Mouse (Mus musculus): ENCODE data around the gene Eno4. TPM values are rescaled to one million over a fixed set of nuclear protein-coding genes. Genes with fewer than 3 reads are reported as not detected.

The Eno4 gene
- total and polyA plus RNA-seq, 2 experiments from 2014 or later, result 0.71 to 1.5 TPM

DNA sequence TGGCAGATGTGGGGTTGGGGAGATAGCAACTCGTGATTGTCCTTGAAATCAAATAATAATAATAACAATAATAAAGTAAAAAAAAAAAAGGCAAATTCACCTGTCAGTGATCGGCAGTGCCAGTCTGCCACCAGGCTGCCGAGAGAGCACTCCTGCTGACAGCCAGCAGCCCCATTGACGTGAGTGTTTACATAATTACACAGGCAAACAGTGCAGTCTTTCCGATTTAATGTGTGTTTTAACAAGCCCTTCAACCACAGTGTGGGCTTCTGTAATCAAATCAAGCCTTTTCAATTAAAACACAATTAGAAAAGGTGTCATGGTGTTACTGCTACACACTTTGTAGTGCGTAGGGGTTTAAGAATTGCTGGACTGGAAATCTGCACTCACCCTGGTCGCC, 24.1 kb upstream of the Eno4 start:
- ATAC-seq (ENCODE audit: low FRiP score) (no peak), DNase-seq (ENCODE audit: low spot score) (no peak)
- no peaks in the 10 kb centered on the region for H3K36me3 ChIP-seq (ENCODE audit: insufficient read depth, low read length)
- WGBS, result 23% methylated on average over 7 of the region's 7 CpGs
- no peaks in the 10 kb centered on the region for H3K4me1 ChIP-seq (ENCODE audit: insufficient read depth, low read length)
- H3K9me3 ChIP-seq (ENCODE audit: low read length), result no peaks in the 10 kb centered on the region
- TF ChIP-seq CTCF (IDR thresholded peaks at IDR 0.05), result no peak
- no peak overlapping the region for H3K9ac ChIP-seq (replicated peaks; ENCODE audit: low read length, poor library complexity, severe bottlenecking)
- 0 out of 2 replicates have a peak, but pooled peaks cover 4% of the 10 kb centered on the region for H3K27me3 ChIP-seq (ENCODE audit: insufficient read depth, low read length)
- H3K4me2 ChIP-seq (ENCODE audit: low read depth, low read length, poor library complexity, severe bottlenecking), result peak overlapping the region; percentile 24; the same call in 1 of the 2 replicates
- no peak overlapping the region for H3K4me3 ChIP-seq (ENCODE audit: low read depth, low read length)
- no peak overlapping the region for H3K27ac ChIP-seq (ENCODE audit: low read depth, low read length)

DNA sequence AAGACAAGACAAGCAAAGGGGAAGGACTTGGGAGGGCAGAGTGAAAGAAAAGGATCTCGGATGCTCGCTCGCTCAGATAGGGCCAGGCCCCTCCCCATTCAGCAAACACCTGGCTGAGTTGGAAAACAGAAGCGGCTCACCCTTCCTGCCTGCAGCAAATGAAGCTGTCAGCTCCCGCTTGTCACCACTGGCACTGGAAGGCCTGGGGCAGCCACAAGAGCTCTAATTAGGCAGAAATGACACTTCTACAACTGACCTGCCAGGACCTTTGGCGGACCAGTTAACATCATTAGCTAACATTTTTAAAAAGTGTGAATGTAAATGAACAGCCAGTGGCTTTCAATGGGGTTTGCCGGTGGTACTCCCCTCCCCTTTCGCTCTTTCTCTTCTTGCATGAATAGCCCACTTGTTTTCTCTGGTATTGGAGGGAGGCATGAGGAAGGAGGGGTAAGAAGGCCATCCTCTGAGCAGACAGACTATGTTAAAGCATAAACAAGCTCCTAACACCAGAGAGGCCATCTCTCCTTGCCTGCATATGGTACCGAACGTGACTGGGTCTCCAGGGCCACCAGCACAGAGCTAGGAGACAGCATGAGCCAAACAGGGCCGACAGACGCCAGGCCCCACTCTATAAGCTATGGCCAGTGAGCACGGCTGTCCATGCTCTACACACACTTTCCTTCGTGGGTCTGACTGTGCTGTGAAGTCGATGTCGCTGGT, 12.0 kb upstream of the Eno4 start:
- no peak for TF ChIP-seq CTCF (IDR thresholded peaks at IDR 0.05)
- H3K27ac ChIP-seq (ENCODE audit: low read depth, low read length), result no peak overlapping the region
- no peaks in the 10 kb centered on the region for H3K4me1 ChIP-seq (ENCODE audit: insufficient read depth, low read length)
- WGBS, result 17% methylated on average over 16 of the region's 16 CpGs
- ATAC-seq (ENCODE audit: low FRiP score) (no peak), DNase-seq (ENCODE audit: low spot score) (peak; percentile 30)
- H3K4me3 ChIP-seq (ENCODE audit: low read depth, low read length), result no peak overlapping the region
- no peaks in the 10 kb centered on the region for H3K9me3 ChIP-seq (ENCODE audit: low read length)
- H3K9ac ChIP-seq (replicated peaks; ENCODE audit: low read length, poor library complexity, severe bottlenecking), result no peak overlapping the region
- H3K27me3 ChIP-seq (ENCODE audit: insufficient read depth, low read length), result peaks cover 32% of the 10 kb centered on the region
- H3K36me3 ChIP-seq (ENCODE audit: insufficient read depth, low read length), result no peaks in the 10 kb centered on the region
- 0 out of 2 replicates have a peak overlapping the region, but pooled peaks have one; percentile 2 for H3K4me2 ChIP-seq (ENCODE audit: low read depth, low read length, poor library complexity, severe bottlenecking)

DNA sequence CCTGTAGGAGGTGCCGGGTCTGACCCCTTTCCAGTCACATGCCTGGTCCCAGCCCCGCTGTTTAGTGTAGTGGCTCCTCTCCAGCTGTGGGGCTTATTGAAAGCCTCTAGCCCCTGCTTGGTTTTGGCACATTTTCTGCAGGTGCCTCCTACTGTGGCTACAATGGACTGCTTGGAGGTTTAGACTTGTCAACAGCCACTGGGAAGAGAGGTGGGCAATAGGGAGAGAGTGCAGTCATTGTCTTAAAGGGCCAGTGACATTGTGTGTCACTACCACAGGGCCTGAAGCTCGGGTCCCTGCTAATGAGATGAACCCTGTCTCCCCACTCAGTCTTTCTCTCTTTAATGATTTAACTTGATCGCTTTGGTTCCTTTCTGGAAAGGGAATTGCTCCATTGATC, 10.2 kb upstream of the Eno4 start:
- Histone ChIP-seq H3K4me1 (ENCODE audit: insufficient read depth, low read length) (no peaks in the 10 kb centered on the region), H3K36me3 (ENCODE audit: insufficient read depth, low read length) (no peaks in the 10 kb centered on the region), H3K9me3 (ENCODE audit: low read length) (no peaks in the 10 kb centered on the region), H3K4me2 (ENCODE audit: low read depth, low read length, poor library complexity, severe bottlenecking) (no peak overlapping the region), H3K9ac (replicated peaks; ENCODE audit: low read length, poor library complexity, severe bottlenecking) (no peak overlapping the region), H3K27me3 (ENCODE audit: insufficient read depth, low read length) (peaks cover 32% of the 10 kb centered on the region), H3K27ac (ENCODE audit: low read depth, low read length) (no peak overlapping the region), H3K4me3 (ENCODE audit: low read depth, low read length) (no peak overlapping the region)
- DNase-seq (ENCODE audit: low spot score) (no peak), ATAC-seq (ENCODE audit: low FRiP score) (no peak)
- no peak for TF ChIP-seq CTCF (IDR thresholded peaks at IDR 0.05)
- WGBS, result 14% methylated on average over 4 of the region's 4 CpGs

GRCm38 (mm10) chr19:58945959-58946358, 2.7 kb downstream of the Eno4 start:
- H3K36me3 ChIP-seq (ENCODE audit: insufficient read depth, low read length), result no peaks in the 10 kb centered on the region
- no peak for DNase-seq (ENCODE audit: low spot score)

GRCm38 (mm10) chr19:58951521-58951920, 8.3 kb downstream of the Eno4 start:
- WGBS, result 97% methylated on average over 3 of the region's 3 CpGs
- Histone ChIP-seq H3K4me1 (ENCODE audit: insufficient read depth, low read length) (no peaks in the 10 kb centered on the region), H3K36me3 (ENCODE audit: insufficient read depth, low read length) (no peaks in the 10 kb centered on the region), H3K4me2 (ENCODE audit: low read depth, low read length, poor library complexity, severe bottlenecking) (no peak overlapping the region), H3K9me3 (ENCODE audit: low read length) (no peaks in the 10 kb centered on the region), H3K27ac (ENCODE audit: low read depth, low read length) (no peak overlapping the region), H3K4me3 (ENCODE audit: low read depth, low read length) (no peak overlapping the region), H3K27me3 (ENCODE audit: insufficient read depth, low read length) (peaks cover 15% of the 10 kb centered on the region), H3K9ac (replicated peaks; ENCODE audit: low read length, poor library complexity, severe bottlenecking) (no peak overlapping the region)
- ATAC-seq (ENCODE audit: low FRiP score) (no peak), DNase-seq (ENCODE audit: low spot score) (no peak)
- TF ChIP-seq CTCF (IDR thresholded peaks at IDR 0.05), result no peak

More at GRCm38 (mm10) chr19:58945959-58946358, 2.7 kb downstream of the Eno4 start:
- peaks cover 17% of the 10 kb centered on the region; the same call in 1 of the 2 replicates for H3K27me3 ChIP-seq (ENCODE audit: insufficient read depth, low read length)
- H3K4me1 ChIP-seq (ENCODE audit: insufficient read depth, low read length), result peaks cover 5% of the 10 kb centered on the region; the same call in 1 of the 2 replicates
- ATAC-seq (ENCODE audit: low FRiP score), result no peak
- H3K9ac ChIP-seq (replicated peaks; ENCODE audit: low read length, poor library complexity, severe bottlenecking), result no peak overlapping the region
- no peak overlapping the region for H3K27ac ChIP-seq (ENCODE audit: low read depth, low read length)
- TF ChIP-seq CTCF (IDR thresholded peaks at IDR 0.05), result no peak
- 82% methylated on average over 7 of the region's 7 CpGs for WGBS
- no peaks in the 10 kb centered on the region for H3K9me3 ChIP-seq (ENCODE audit: low read length)
- no peak overlapping the region for H3K4me3 ChIP-seq (ENCODE audit: low read depth, low read length)
- H3K4me2 ChIP-seq (ENCODE audit: low read depth, low read length, poor library complexity, severe bottlenecking), result no peak overlapping the region

DNA sequence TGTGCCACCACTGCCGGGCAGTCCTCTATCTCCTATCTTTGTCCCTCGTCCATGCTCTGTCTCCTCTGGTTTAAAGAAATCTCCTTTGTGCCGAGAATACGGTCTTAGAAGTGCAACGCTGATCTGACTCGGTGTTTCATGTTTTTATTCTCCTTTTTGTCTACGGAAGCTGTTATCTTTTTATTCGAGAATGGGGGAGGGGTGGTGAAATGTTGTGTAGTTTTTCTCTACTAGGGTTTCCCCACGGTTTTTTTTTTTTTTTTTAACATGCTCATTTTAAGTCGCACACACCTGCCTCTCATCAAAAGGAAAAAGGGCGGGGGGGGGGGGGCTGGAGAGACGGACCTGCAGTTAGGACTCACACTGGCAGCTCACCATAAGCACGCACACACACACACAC, 9.0 kb downstream of the Eno4 start:
- Histone ChIP-seq H3K4me3 (ENCODE audit: low read depth, low read length) (no peak overlapping the region), H3K4me1 (ENCODE audit: insufficient read depth, low read length) (no peaks in the 10 kb centered on the region), H3K9ac (replicated peaks; ENCODE audit: low read length, poor library complexity, severe bottlenecking) (no peak overlapping the region), H3K27me3 (ENCODE audit: insufficient read depth, low read length) (peaks cover 9% of the 10 kb centered on the region), H3K36me3 (ENCODE audit: insufficient read depth, low read length) (no peaks in the 10 kb centered on the region), H3K27ac (ENCODE audit: low read depth, low read length) (no peak overlapping the region), H3K9me3 (ENCODE audit: low read length) (no peaks in the 10 kb centered on the region), H3K4me2 (ENCODE audit: low read depth, low read length, poor library complexity, severe bottlenecking) (no peak overlapping the region)
- no peak for DNase-seq (ENCODE audit: low spot score)
- 69% methylated on average over 12 of the region's 13 CpGs for WGBS
- TF ChIP-seq CTCF (IDR thresholded peaks at IDR 0.05), result no peak
- ATAC-seq (ENCODE audit: low FRiP score), result no peak

Measured in midbrain, postnatal 0 days (tissue).